Mouse (Mus musculus): ENCODE measurements at regions not wholly inside any gene's neighbourhood (a gene's known extent, or its start where the extent isn't known, plus 50 kb on each side); places are given as distances from the start of the nearest gene placed in this dataset.

DNA sequence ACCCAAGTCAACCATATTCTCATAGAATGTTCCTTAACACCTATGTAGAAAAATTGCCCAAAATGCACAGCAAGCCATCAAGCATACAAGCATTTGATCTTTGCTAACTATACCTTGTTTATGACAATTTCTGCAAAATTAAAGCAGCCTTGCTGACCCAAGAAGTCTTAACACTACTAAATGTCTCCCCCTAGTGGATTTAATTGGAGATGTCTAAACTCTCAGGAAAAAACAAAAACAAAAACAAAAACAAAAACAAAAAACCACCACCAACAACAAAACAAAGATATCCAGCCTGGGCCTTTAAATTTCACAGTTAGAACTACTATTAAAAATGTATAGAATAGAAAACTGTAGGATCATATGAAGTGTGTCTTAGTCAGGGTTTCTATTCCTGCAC lies 69.8 kb upstream of the Nudt7 start:
- DNase-seq (ENCODE audit: low spot score in 2 of 2): no peak

DNA sequence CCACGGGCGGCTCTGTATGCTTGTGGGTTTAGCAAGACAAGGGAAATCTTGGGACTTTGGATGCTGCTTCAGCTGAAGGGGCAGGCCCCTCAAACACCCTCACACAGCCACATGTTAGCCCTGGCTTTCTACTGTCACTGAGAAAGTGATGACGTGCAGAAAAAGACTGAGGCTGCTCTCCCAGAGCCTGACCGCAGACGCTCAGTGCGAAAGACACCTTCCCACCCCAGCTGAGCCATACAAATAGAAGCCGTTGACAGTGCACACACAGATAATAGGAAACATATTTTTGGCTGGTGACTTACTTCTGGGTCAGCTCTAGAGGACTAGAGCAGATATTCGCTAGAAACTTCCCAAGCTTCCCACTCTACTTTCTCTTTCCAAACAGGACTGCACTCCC lies 61.0 kb upstream of the Nudt7 start:
- DNase-seq (ENCODE audit: low spot score in 2 of 2): no peak

DNA sequence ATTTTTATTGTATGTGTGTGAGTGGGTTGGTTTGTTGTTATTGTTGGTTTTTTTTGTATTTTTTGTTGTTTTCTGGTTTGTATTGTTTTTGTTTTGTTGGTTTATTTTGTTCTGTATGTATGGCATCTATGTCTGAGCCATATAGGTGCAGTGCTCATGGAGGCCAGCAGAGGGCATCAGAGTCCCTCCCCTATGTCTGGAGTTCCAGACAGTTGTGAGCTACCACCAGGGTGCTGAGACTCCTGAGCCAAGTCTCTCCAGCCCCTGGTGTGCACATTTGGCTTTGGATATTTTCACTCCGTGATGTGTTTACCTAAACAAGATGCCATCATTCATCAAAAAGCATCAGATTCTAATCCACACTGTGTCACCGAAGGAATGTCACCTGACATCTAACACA lies 59.2 kb upstream of the Nudt7 start:
- DNase-seq (ENCODE audit: low spot score in 2 of 2): no peak

DNA sequence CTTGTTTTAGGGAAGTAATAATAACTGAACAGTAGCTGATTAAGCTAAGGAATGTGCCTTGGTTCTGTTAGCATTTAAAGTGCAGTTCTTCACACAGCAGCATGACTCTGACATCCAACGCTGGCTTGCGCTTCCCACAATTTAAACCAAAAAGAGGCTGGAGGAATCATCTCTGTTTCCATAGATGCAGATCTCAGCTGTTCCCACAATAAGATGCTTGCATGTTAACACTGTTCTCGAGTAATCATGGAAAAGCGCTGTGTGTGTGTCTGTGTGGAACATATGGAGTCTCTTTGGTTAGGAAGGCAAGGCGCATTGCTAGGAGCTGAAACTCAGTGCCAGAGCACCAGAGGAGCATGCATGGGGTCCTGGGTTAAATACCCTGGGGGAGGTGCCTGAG lies 56.7 kb upstream of the Nudt7 start:
- no peak for DNase-seq (ENCODE audit: low spot score in 2 of 2)

DNA sequence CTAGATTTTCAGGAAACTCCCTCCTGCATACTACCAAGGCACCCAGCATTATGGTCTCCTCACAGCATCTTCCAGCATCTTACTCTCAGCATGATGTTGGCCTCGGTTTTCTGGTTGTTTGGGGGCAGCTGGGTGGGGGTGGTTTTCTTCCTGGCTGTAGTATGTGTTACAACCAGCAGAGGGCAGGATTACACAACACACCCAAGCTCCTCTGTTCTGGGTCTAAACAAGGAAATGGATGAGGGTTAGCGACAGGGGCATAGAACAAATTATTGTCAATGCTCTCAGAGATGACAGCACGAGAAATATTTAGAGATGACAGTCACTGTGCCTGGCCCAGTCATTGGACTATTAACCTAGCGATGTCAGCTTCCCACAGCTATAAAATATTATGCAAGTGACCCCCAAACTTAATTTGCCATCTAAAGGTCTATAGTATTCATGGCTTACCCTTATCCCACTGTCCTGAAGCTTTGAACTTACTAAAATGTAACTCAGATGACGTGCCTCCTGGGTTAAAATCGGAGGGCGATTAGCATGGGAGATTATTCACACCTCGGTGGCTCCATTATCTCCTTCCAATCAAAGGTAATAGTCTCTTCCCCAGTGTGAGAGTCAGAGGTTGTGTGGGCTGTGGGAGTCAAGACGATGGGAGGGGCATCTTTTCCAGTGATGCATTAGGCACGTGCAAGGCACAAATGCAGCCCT lies 52.2 kb upstream of the Nudt7 start:
- DNase-seq (ENCODE audit: low spot score in 2 of 2): peak in 1 of 2 experiments; percentile 7

DNA sequence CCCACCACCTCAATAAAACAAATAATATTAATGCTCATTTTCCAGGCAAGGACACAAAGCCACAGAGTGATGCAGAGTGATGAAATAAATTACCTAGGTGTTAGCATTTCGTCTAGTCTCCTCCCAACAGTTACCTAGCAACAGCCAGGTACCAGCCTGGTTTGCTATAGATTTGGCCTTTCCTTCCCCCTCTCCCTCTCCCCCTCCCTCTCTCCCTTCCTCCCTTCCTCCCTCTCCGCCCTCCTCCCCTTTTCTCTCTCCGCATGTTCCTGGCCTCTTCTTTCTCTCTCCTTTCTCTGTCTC lies 51.6 kb upstream of the Nudt7 start:
- DNase-seq (ENCODE audit: low spot score in 2 of 2): no peak

All from spleen, postnatal 14 days (tissue).